Mouse (Mus musculus) ES-E14 (cell line): ENCODE measurements at regions not wholly inside any gene's neighbourhood (a gene's known extent, or its start where the extent isn't known, plus 50 kb on each side); places are given as distances from the start of the nearest gene placed in this dataset.

ENCODE experiments used
- CHD2 ChIP-seq: IDR thresholded peaks from 2 replicates; pipeline ENCODE4 v1.6.1; 2014; ENCODE audit warnings: mild to moderate bottlenecking, low read depth, low read length, inconsistent platforms
- HCFC1 ChIP-seq: IDR thresholded peaks from 2 replicates; pipeline ENCODE4 v1.6.1; 2012; ENCODE audit warnings: low read length, inconsistent platforms, borderline replicate concordance; ENCODE audit not compliant: insufficient read depth
- MAFK ChIP-seq: IDR thresholded peaks from 2 replicates; pipeline ENCODE4 v1.6.1; 2014; ENCODE audit warnings: mild to moderate bottlenecking, low read depth, low read length, inconsistent platforms; ENCODE audit not compliant: insufficient read depth
- ZC3H11A ChIP-seq: IDR thresholded peaks from 2 replicates; pipeline ENCODE4 v1.6.1; 2012; ENCODE audit warnings: low read depth, mild to moderate bottlenecking, inconsistent platforms, low read length, borderline replicate concordance
- ZNF384 ChIP-seq: IDR thresholded peaks from 2 replicates; pipeline ENCODE4 v1.6.1; 2012; ENCODE audit warnings: low read depth, low read length, inconsistent platforms

GRCm38 (mm10) chr1:55873583-55873982, 467.9 kb downstream of the Plcl1 start:
- TF ChIP-seq MAFK (no peak), ZC3H11A (no peak), CHD2 (no peak), HCFC1 (no peak), ZNF384 (no peak)
